Mouse (Mus musculus) heart, postnatal 14 days (tissue): ENCODE measurements around the gene Senp6. TPM values are rescaled to one million over a fixed set of nuclear protein-coding genes. Genes with fewer than 3 reads are reported as not detected.

Experiments used
- total RNA-seq, 2 experiments: library from RNA; stranded (reverse); gene quantifications; 2 replicates each; pipeline ENCODE4 v1.2.3; 2021

Gene Senp6
- total RNA-seq, 2 experiments from 2014 or later = 70.6 to 72.0 TPM

Other genes starting within 250 kb of the Senp6 start
- gene Filip1, start 54.1 kb upstream of the Senp6 start, total RNA-seq = 100 to 1,000 TPM; 117 to 120 TPM
- gene Myo6, start 98.1 kb downstream of the Senp6 start, total RNA-seq = 10 to 100 TPM; 16.9 to 18.0 TPM